Mouse (Mus musculus) kidney, embryonic 14.5 days (tissue): Measurements from ENCODE around the gene Arhgap18. TPM values are rescaled to one million over a fixed set of nuclear protein-coding genes. Genes with fewer than 3 reads are reported as not detected.

Source experiments
- ATAC-seq: fragments of 200-750 bp; cut with Nextera tagmentation; 2 replicates; pipeline ENCODE4 v1.8.0; 2017; ENCODE audit warnings: moderate number of reproducible peaks, mild to moderate bottlenecking, moderate TSS enrichment, moderate library complexity; ENCODE audit not compliant: low FRiP score, low TSS enrichment
- H3K27ac ChIP-seq: fragments of 300-500 bp; sonication (generic); 2 replicates; pipeline ENCODE4 v1.5.1; 2014; ENCODE audit warnings: low read depth, mild to moderate bottlenecking, low read length, moderate library complexity, mixed read lengths
- H3K27me3 ChIP-seq: fragments of 300-500 bp; sonication (generic); 2 replicates; pipeline ENCODE4 v1.6.1; 2014; ENCODE audit warnings: mild to moderate bottlenecking, low read length; ENCODE audit not compliant: control insufficient read depth, insufficient read depth
- H3K36me3 ChIP-seq: fragments of 300-500 bp; sonication (generic); 2 replicates; pipeline ENCODE4 v1.6.1; 2014; ENCODE audit warnings: low read length, mixed read lengths; ENCODE audit not compliant: control insufficient read depth, insufficient read depth
- H3K4me1 ChIP-seq: fragments of 300-500 bp; sonication (generic); 2 replicates; pipeline ENCODE4 v1.6.1; 2014; ENCODE audit warnings: low read length, mixed read lengths; ENCODE audit not compliant: control insufficient read depth, insufficient read depth
- H3K4me2 ChIP-seq: fragments of 300-500 bp; sonication (generic); replicated peaks from 2 replicates; pipeline ENCODE4 v1.6.1; 2014; ENCODE audit warnings: low read depth, mild to moderate bottlenecking, low read length
- H3K4me3 ChIP-seq: fragments of 300-500 bp; sonication (generic); 2 replicates; pipeline ENCODE4 v1.5.1; 2014; ENCODE audit warnings: mild to moderate bottlenecking, low read length
- H3K9ac ChIP-seq: fragments of 300-500 bp; sonication (generic); 2 replicates; pipeline ENCODE4 v1.6.1; 2014; ENCODE audit warnings: low read depth, mild to moderate bottlenecking, low read length, moderate library complexity
- H3K9me3 ChIP-seq: fragments of 300-500 bp; sonication (generic); 2 replicates; pipeline ENCODE4 v1.6.1; 2016; ENCODE audit warnings: low read length; ENCODE audit not compliant: control insufficient read depth
- WGBS: fragments of 180-500 bp; shearing (Covaris S2); extraction: QIAGEN DNeasy Blood & Tissue Kit; methylation state at CpG from one replicate; pipeline ENCODE4 v1.1.7; 2014; 5-methylcytosine and 5-hydroxymethylcytosine counted together
- polyA plus RNA-seq: library from polyadenylated mRNA; unstranded; fragments of >200 nt; fragmentation: Nextera tagmentation; extraction: Ambion mirVana; gene quantifications from 2 replicates; pipeline ENCODE4 v1.2.1, GENCODE M21; 2014

The Arhgap18 gene
- polyA plus RNA-seq, 1 experiment from 2014 or later = 44.1 TPM

- Histone ChIP-seq H3K4me1 (no peaks in the 10 kb centered on the region), H3K27ac (no peak overlapping the region), H3K9ac (no peak overlapping the region), H3K27me3 (no peaks in the 10 kb centered on the region), H3K36me3 (no peaks in the 10 kb centered on the region), H3K9me3 (no peaks in the 10 kb centered on the region), H3K4me2 (no peak overlapping the region), H3K4me3 (no peak overlapping the region)
- WGBS = 8% methylated on average over 4 of the region's 4 CpGs
- ATAC-seq = peak; percentile 88
Measured at GRCm38 (mm10) chr10:26890269-26890955, 137.2 kb downstream of the Arhgap18 start.

DNA sequence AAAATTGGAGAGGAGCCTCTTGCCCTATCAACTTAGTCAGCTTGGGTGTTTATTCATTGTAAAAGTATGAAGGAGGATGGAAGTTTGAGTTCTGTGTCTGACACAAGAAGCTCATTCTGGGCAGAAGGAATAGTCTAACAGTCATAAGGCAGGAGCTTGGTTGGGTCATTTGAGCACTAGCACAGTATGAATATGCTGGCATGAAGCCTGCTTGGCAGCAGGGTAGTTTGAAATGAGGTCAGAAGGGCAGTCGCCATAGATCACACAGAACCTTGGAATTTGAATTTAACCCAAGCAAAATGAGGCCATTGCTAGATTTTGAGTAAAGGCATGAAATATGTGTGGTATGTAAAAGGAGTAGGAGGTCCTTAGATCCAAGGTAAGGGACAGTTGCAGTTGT is 139.9 kb downstream of the Arhgap18 start:
- 83% methylated on average over 1 of the region's 1 CpGs for WGBS
- H3K4me3 ChIP-seq = no peak overlapping the region
- no peak overlapping the region for H3K9ac ChIP-seq
- no peak overlapping the region for H3K4me2 ChIP-seq
- H3K36me3 ChIP-seq = no peaks in the 10 kb centered on the region
- no peaks in the 10 kb centered on the region for H3K9me3 ChIP-seq
- no peak overlapping the region for H3K27ac ChIP-seq
- no peaks in the 10 kb centered on the region for H3K27me3 ChIP-seq
- no peaks in the 10 kb centered on the region for H3K4me1 ChIP-seq
- no peak for ATAC-seq

- 68% methylated on average over 6 of the region's 6 CpGs for WGBS
- Histone ChIP-seq H3K4me3 (no peak overlapping the region), H3K9me3 (no peaks in the 10 kb centered on the region), H3K27ac (no peak overlapping the region), H3K9ac (no peak overlapping the region), H3K36me3 (no peaks in the 10 kb centered on the region), H3K27me3 (no peaks in the 10 kb centered on the region), H3K4me1 (no peaks in the 10 kb centered on the region), H3K4me2 (no peak overlapping the region)
- no peak for ATAC-seq
Measured at GRCm38 (mm10) chr10:26895726-26896125, 142.5 kb downstream of the Arhgap18 start.

DNA sequence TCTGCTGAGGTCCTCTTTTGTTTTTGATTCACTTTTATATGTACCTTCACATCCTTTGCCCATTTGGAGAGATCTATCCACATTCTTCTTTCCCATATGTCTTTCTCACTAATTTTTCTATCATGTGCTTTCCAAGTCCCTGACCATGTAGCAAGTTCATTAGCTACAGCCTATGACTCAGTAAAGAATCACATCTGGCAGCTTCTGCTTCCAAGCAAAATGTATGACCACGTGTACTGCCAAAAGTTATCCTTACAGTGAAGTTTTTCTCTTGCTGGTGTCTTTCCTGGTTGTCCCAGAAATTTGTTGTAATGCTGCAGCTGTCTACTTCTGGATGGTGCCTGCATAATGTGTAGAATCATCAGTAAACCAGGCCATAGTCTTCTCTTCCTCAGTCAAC is 147.2 kb downstream of the Arhgap18 start:
- no peaks in the 10 kb centered on the region for H3K4me1 ChIP-seq
- no peaks in the 10 kb centered on the region for H3K36me3 ChIP-seq
- ATAC-seq = no peak
- no peak overlapping the region for H3K9ac ChIP-seq
- WGBS = 76% methylated on average over 1 of the region's 1 CpGs
- H3K4me2 ChIP-seq = no peak overlapping the region
- no peak overlapping the region for H3K4me3 ChIP-seq
- no peak overlapping the region for H3K27ac ChIP-seq
- H3K9me3 ChIP-seq = no peaks in the 10 kb centered on the region
- H3K27me3 ChIP-seq = no peaks in the 10 kb centered on the region

- Histone ChIP-seq H3K36me3 (no peaks in the 10 kb centered on the region), H3K27me3 (no peaks in the 10 kb centered on the region), H3K9ac (no peak overlapping the region), H3K27ac (no peak overlapping the region), H3K9me3 (no peaks in the 10 kb centered on the region), H3K4me1 (no peaks in the 10 kb centered on the region), H3K4me3 (no peak overlapping the region), H3K4me2 (no peak overlapping the region)
- 93% methylated on average over 1 of the region's 1 CpGs for WGBS
- no peak for ATAC-seq
Measured at GRCm38 (mm10) chr10:26903781-26904180, 150.6 kb downstream of the Arhgap18 start.

DNA sequence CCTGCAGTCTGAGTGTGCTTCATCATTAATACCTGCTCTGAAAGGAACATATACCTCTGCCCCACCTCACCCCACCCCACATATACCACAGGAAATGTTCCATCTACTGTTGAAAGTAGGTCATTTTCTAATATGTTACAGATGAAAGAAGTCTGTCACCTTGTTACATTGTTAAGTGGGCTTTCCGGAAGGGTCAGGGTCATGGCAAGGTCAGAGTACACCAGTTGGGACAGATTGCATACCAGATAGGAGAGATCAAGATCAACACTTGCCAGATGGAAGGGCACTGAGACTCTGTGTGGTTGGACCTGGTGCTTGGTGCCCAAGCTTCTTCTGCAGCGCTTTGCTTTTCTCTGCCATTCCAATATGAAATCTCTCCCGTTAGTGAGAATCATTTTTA is 158.0 kb downstream of the Arhgap18 start:
- H3K36me3 ChIP-seq = no peaks in the 10 kb centered on the region
- H3K4me3 ChIP-seq = no peak overlapping the region
- no peaks in the 10 kb centered on the region for H3K9me3 ChIP-seq
- no peaks in the 10 kb centered on the region for H3K27me3 ChIP-seq
- ATAC-seq = no peak
- no peak overlapping the region for H3K27ac ChIP-seq
- H3K9ac ChIP-seq = no peak overlapping the region
- H3K4me1 ChIP-seq = no peaks in the 10 kb centered on the region
- WGBS = 67% methylated on average over 3 of the region's 3 CpGs
- no peak overlapping the region for H3K4me2 ChIP-seq

DNA sequence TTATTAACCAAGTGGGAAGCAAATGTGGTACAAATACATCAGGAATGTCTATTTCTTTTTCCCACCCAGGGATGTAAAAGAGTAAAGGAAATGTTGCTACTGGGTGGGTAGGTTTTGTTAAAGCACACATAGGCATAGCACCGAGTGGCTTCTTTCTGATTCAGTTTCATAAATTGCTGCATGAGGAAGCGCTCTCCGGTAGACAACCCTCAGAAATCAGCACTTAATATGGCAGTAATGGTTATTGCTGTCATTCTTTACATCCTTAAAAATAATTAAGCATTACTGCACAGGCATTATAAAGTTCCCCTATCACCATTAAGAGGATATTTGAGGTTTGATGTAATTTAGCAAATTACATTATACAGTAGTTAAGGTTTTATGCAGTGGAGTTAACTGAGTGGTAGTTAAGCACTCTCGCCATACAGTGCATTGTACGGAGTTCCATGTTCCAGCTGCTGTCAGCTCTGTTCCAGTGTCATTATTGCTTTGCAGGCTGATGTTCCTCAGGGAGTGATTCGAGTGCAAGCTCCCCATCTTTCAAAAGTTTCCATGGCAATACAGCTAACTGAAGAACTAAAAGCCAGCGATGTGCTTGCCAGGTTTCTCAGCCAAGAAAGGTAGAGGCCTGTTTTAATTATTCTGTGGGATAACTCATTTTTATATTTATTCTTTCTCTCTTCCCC is 159.0 kb downstream of the Arhgap18 start:
- Histone ChIP-seq H3K4me3 (no peak overlapping the region), H3K4me2 (no peak overlapping the region), H3K36me3 (no peaks in the 10 kb centered on the region), H3K9ac (no peak overlapping the region), H3K9me3 (no peaks in the 10 kb centered on the region), H3K27me3 (no peaks in the 10 kb centered on the region), H3K4me1 (no peaks in the 10 kb centered on the region), H3K27ac (no peak overlapping the region)
- WGBS = 70% methylated on average over 7 of the region's 7 CpGs
- ATAC-seq = no peak

- 75% methylated on average over 1 of the region's 1 CpGs for WGBS
- H3K27ac ChIP-seq = no peak overlapping the region
- H3K4me2 ChIP-seq = no peak overlapping the region
- no peaks in the 10 kb centered on the region for H3K9me3 ChIP-seq
- H3K4me1 ChIP-seq = no peaks in the 10 kb centered on the region
- H3K9ac ChIP-seq = no peak overlapping the region
- H3K27me3 ChIP-seq = no peaks in the 10 kb centered on the region
- H3K4me3 ChIP-seq = no peak overlapping the region
- H3K36me3 ChIP-seq = no peaks in the 10 kb centered on the region
- no peak for ATAC-seq
Measured at GRCm38 (mm10) chr10:26912807-26913206, 159.6 kb downstream of the Arhgap18 start.

DNA sequence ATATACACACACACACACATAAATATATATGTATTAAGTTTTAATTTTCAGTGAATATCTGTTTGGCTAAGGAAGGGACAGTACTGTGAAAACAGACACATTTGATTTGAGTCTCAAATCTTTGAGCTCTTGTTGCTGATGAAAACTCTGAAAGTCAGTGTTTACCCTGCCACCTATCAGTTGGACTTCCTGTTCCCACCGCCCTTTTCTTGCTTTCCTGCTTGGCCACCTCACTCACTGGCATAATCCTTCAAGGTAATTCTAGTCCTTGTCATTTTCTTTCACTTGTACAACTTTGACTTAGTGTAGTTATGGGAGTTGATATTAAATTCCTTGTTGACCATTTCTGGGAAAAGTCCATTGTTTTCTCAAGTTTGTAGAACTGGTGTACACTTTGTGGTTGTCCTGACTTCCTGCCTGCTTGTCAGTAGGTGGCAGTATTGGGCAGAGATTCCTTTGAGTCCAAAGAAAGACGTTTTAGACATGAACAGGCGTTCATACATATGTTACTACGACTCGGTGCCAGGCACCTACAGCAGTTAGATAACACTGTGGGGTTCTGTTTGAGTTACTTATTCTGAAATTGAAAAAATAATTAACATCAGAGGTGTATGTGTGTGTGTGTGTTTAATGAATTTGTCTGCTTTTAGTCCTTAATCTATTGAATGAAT is 166.2 kb downstream of the Arhgap18 start:
- Histone ChIP-seq H3K36me3 (no peaks in the 10 kb centered on the region), H3K9ac (no peak overlapping the region), H3K4me3 (no peak overlapping the region), H3K4me1 (no peaks in the 10 kb centered on the region), H3K4me2 (no peak overlapping the region), H3K27ac (no peak overlapping the region), H3K27me3 (no peaks in the 10 kb centered on the region), H3K9me3 (no peaks in the 10 kb centered on the region)
- ATAC-seq = peak; percentile 57; the same call in 1 of the 2 replicates
- 48% methylated on average over 5 of the region's 5 CpGs for WGBS
